Mouse (Mus musculus): ENCODE data around the gene Scamp2.

DNA sequence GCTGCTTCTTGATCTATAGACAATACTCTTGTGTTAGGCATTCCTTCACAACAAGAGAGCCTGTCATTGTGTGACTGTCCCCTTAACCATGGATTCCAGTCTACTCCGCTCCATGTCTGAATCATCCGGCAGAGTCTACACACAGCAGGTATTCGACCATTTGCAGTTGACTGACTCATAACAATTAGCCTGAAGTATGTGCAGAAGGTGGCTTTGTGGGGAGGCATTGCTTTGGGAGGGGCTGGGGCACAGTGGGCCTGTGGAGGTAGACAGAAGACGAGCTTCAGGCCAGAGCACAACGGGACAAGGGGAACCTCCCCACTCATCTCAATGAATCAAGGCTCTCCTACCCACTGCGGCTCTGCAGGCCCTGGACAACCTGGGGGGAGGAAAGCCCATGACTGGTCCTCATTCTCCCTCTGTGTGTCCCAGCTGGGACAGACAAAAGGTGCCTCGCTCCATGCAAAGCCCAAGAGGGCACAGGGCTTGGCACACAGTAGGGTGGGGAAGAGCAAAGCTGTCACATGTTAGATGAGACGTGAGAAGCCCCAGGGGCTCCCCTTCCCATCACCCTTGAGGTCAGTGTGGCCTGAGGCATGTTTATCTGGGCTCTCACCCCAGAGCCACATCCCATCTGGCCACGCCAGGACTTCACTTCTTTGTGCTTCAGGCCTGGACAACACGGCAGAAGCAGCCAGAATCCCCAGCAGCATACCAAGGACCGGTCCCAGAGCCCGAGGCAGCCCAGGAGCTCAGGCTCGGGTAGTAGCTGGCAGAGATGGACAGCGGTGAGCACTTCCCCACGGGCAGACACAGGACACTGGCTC is 65.1 kb downstream of the Scamp2 start:
- TF ChIP-seq POLR2A (IDR thresholded peaks at IDR 0.05; ENCODE audit: borderline replicate concordance, extremely low read depth, low read depth, low read length) (no peak), CTCF (IDR thresholded peaks at IDR 0.05; ENCODE audit: insufficient read depth, low read length) (no peak)
